Mouse (Mus musculus) heart, adult 2 months (tissue): Measurements from ENCODE around the gene Hoxb8. TPM values are rescaled to one million over a fixed set of nuclear protein-coding genes. Genes with fewer than 3 reads are reported as not detected.

Experiments used
- DNase-seq, 2 experiments: peaks; one replicate each; pipeline ENCODE4 v3.0.0; 2021
- H3K27ac ChIP-seq: fragments of 200-600 bp; 2 replicates; pipeline ENCODE4 v1.8.1; 2022
- H3K27me3 ChIP-seq: fragments of 200-500 bp; 2 replicates; pipeline ENCODE4 v1.6.1; 2012; ENCODE audit warnings: mild to moderate bottlenecking, low read length, inconsistent platforms, mixed read lengths; ENCODE audit not compliant: control insufficient read depth, insufficient read depth
- H3K36me3 ChIP-seq: fragments of 200-500 bp; 2 replicates; pipeline ENCODE4 v1.6.1; 2012; ENCODE audit warnings: low read length, inconsistent platforms; ENCODE audit not compliant: control insufficient read depth, insufficient read depth
- H3K4me1 ChIP-seq: fragments of 200-500 bp; 2 replicates; pipeline ENCODE4 v1.6.1; 2011; ENCODE audit warnings: low read length; ENCODE audit not compliant: control insufficient read depth, insufficient read depth
- H3K4me3 ChIP-seq: fragments of 200-600 bp; 2 replicates; pipeline ENCODE4 v1.8.1; 2022
- H3K79me2 ChIP-seq: fragments of 200-500 bp; replicated peaks from 2 replicates; pipeline ENCODE4 v1.6.1; 2012; ENCODE audit warnings: mild to moderate bottlenecking, inconsistent platforms, low read length, moderate library complexity, mixed read lengths; ENCODE audit not compliant: control insufficient read depth, insufficient read depth
- H3K9ac ChIP-seq: fragments of 200-500 bp; 2 replicates; pipeline ENCODE4 v1.6.1; 2012; ENCODE audit warnings: low read depth, mild to moderate bottlenecking, control low read depth, inconsistent platforms, low read length, mixed read lengths
- CTCF ChIP-seq: fragments of 200-600 bp; IDR thresholded peaks from 2 replicates; pipeline ENCODE4 v1.8.1; 2022; ENCODE audit warnings: antibody characterized with exemption, mild to moderate bottlenecking, moderate library complexity
- EP300 ChIP-seq: fragments of 200-500 bp; IDR thresholded peaks from 2 replicates; pipeline ENCODE4 v1.6.1; 2011; ENCODE audit warnings: low read depth, low read length, control low read depth; ENCODE audit not compliant: insufficient read depth
- POLR2A ChIP-seq: fragments of 200-500 bp; IDR thresholded peaks from 2 replicates; pipeline ENCODE4 v1.6.1; 2011; ENCODE audit warnings: mild to moderate bottlenecking, low read depth, low read length, control low read depth; ENCODE audit not compliant: insufficient read depth
- WGBS: fragments of 180-500 bp; shearing (Covaris S2); methylation state at CpG from one replicate; pipeline ENCODE4 v1.1.7; 2018; 5-methylcytosine and 5-hydroxymethylcytosine counted together
- intact Hi-C: fragments of 180-260 bp; cut with DNase I; formaldehyde crosslinking; loops from one replicate; pipeline ENCODE4 v1.15.1; 2025
- polyA plus RNA-seq: library from polyadenylated mRNA; depleted of rRNA; stranded (reverse); fragments of >200 nt; gene quantifications from 2 replicates; pipeline ENCODE4 v1.2.3, GENCODE M21; 2012
- total RNA-seq, 2 experiments: library from RNA; stranded (reverse); gene quantifications; 2 replicates each; pipeline ENCODE4 v1.2.3; 2021

Hoxb8 gene
- total and polyA plus RNA-seq, 3 experiments, result not detected

- H3K36me3 ChIP-seq, result no peaks in the 10 kb centered on the region
- H3K27me3 ChIP-seq, result peaks cover 36% of the 10 kb centered on the region
- DNase-seq, result peak in 1 of 2 experiments; percentile 42
- no peak overlapping the region for H3K27ac ChIP-seq
- WGBS, result 1% methylated on average over 52 of the region's 52 CpGs
- H3K4me1 ChIP-seq, result no peaks in the 10 kb centered on the region; the same call in 1 of the 2 replicates
- no peaks in the 10 kb centered on the region for H3K79me2 ChIP-seq
- intact Hi-C loops, result no loop called here
- no peak for TF ChIP-seq EP300
- no peak for TF ChIP-seq CTCF
- TF ChIP-seq POLR2A, result no peak
- H3K9ac ChIP-seq, result no peak overlapping the region
- no peak overlapping the region for H3K4me3 ChIP-seq
Measured at GRCm38 (mm10) chr11:96271541-96272011, 10.1 kb upstream of the Hoxb8 start.

GRCm38 (mm10) chr11:96272024-96272921, 9.4 kb upstream of the Hoxb8 start:
- Histone ChIP-seq H3K27me3 (peaks cover 32% of the 10 kb centered on the region), H3K79me2 (no peaks in the 10 kb centered on the region), H3K9ac (no peak overlapping the region), H3K27ac (no peak overlapping the region), H3K36me3 (no peaks in the 10 kb centered on the region), H3K4me1 (no peaks in the 10 kb centered on the region; the same call in 1 of the 2 replicates), H3K4me3 (no peak overlapping the region)
- intact Hi-C loops, result no loop called here
- 2% methylated on average over 58 of the region's 58 CpGs for WGBS
- no peak for TF ChIP-seq EP300
- no peak for TF ChIP-seq POLR2A
- no peak for TF ChIP-seq CTCF
- DNase-seq, result no peak

- Histone ChIP-seq H3K9ac (no peak overlapping the region), H3K79me2 (no peaks in the 10 kb centered on the region), H3K36me3 (no peaks in the 10 kb centered on the region), H3K27ac (no peak overlapping the region), H3K27me3 (peaks cover 34% of the 10 kb centered on the region), H3K4me3 (no peak overlapping the region), H3K4me1 (no peaks in the 10 kb centered on the region; the same call in 1 of the 2 replicates)
- TF ChIP-seq POLR2A, result no peak
- TF ChIP-seq EP300, result no peak
- no peak for TF ChIP-seq CTCF
- no peak for DNase-seq
- WGBS, result 11% methylated on average over 10 of the region's 10 CpGs
- intact Hi-C loops, result no loop called here
Measured at GRCm38 (mm10) chr11:96274428-96274827, 7.3 kb upstream of the Hoxb8 start.

GRCm38 (mm10) chr11:96275896-96276295, 5.8 kb upstream of the Hoxb8 start:
- H3K79me2 ChIP-seq, result no peaks in the 10 kb centered on the region
- WGBS, result 9% methylated on average over 4 of the region's 4 CpGs
- no peak overlapping the region for H3K4me3 ChIP-seq
- H3K27ac ChIP-seq, result no peak overlapping the region
- H3K4me1 ChIP-seq, result no peaks in the 10 kb centered on the region; the same call in 1 of the 2 replicates
- H3K9ac ChIP-seq, result no peak overlapping the region
- DNase-seq, result no peak
- H3K27me3 ChIP-seq, result peaks cover 39% of the 10 kb centered on the region
- H3K36me3 ChIP-seq, result no peaks in the 10 kb centered on the region
- TF ChIP-seq POLR2A, result no peak
- no peak for TF ChIP-seq CTCF
- TF ChIP-seq EP300, result no peak
- intact Hi-C loops, result loop anchor here (5.0 kb wide), 2 partner anchors 276 to 586 kb away; no protein-coding TSS in a partner anchor

GRCm38 (mm10) chr11:96277151-96278044, 4.3 kb upstream of the Hoxb8 start:
- 5% methylated on average over 35 of the region's 35 CpGs for WGBS
- DNase-seq, result no peak
- H3K9ac ChIP-seq, result no peak overlapping the region
- H3K4me3 ChIP-seq, result no peak overlapping the region
- no peaks in the 10 kb centered on the region for H3K79me2 ChIP-seq
- TF ChIP-seq POLR2A, result no peak
- no peak for TF ChIP-seq CTCF
- TF ChIP-seq EP300, result no peak
- no peaks in the 10 kb centered on the region for H3K36me3 ChIP-seq
- H3K27me3 ChIP-seq, result peaks cover 34% of the 10 kb centered on the region
- intact Hi-C loops, result loop anchor here (2.0 to 5.0 kb wide), 3 partner anchors 275 to 585 kb away; no protein-coding TSS in a partner anchor
- no peaks in the 10 kb centered on the region for H3K4me1 ChIP-seq
- no peak overlapping the region for H3K27ac ChIP-seq
